Mouse (Mus musculus) 3134 (cell line): ENCODE data around the gene Gal.

Experiments
- DNase-seq: peaks from one replicate; pipeline ENCODE4 v3.0.0-alpha.2; 2011; ENCODE audit warnings: low spot score; ENCODE audit not compliant: insufficient read length; ENCODE audit errors: extremely low read depth

The Gal gene

GRCm38 (mm10) chr19:3422488-3422887 is 8.1 kb upstream of the Gal start:
- peak; percentile 33 for DNase-seq

DNA sequence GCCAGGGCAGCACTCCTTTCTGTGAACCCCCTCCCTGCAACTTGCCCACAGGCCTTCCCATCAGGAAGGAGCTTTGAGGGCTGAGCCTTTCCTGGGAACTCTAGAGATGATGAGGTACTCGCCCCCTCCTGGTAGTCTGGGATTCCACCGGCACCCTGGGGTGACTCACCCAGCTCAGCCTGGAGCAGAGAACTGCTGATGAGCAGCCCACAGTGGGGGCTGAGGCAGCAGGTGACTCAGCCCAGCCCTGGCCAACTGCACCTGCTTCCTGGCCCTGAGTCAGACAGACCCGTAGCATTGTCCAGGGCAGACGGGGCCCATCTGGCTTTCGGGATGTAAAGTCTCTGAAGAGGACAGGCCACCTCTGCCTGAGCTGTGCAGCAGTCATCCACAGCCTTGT is 4.9 kb upstream of the Gal start:
- peak; percentile 80 for DNase-seq

DNA sequence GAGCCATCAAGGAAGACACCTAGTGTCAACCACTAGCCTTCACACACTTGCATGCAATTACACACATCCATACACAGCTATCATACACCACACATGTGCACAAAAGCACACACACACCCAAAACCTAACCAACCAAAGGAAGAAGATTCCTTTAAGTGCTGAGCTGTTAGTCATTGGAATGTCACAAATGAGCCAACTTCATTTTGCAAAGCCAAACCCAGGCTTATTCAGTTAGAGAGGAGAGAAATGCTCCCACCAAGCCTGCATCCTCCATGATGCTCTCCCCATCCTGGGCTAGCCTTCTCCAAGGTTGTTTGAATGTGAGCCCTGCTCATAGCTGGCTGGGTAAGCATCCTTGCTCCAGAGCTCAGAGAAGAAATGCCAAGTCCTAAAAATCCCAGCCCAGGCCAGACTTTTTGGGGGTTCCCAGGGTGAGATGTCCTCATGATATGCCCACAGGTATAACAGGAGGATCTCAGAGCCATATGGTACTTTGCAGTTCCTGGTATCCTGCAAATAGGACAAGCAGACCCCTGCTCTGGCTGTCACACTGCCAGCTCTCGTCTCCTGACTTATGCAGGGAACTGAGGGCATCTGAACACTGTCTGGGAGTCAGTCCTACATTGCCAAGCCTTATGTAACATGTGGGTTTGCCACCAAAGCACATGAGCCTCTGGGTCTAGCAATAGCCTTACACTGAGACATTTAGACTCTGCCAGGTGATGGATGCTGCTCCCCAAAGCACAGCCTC is 8.6 kb downstream of the Gal start:
- peak; percentile 38 for DNase-seq

GRCm38 (mm10) chr19:3404030-3404429 is 10.3 kb downstream of the Gal start:
- DNase-seq, result no peak

GRCm38 (mm10) chr19:3402390-3402789 is 12.0 kb downstream of the Gal start:
- no peak for DNase-seq

DNA sequence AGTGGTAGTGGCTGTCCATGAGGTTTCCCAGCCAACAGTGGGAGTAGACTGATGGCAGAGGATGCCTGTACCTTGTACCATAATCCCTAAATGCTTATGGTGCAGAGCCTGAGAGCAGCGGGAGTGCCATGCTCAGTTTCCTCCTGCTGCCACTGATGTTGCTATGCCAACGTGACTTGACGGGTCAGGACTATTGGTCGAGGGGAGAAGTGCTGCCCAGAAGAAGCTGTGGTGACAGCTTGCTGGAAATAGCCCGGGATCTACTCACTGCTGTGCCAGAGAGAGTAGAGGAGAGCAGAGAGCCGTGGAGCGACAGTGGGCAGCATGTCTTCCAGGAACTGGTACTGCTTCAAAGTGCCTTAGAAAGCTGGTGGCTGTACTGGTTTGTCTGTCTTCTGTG is 12.4 kb downstream of the Gal start:
- no peak for DNase-seq

GRCm38 (mm10) chr19:3401504-3401903 is 12.8 kb downstream of the Gal start:
- no peak for DNase-seq

- DNase-seq, result no peak
Measured at GRCm38 (mm10) chr19:3400057-3400456, 14.3 kb downstream of the Gal start.

DNA sequence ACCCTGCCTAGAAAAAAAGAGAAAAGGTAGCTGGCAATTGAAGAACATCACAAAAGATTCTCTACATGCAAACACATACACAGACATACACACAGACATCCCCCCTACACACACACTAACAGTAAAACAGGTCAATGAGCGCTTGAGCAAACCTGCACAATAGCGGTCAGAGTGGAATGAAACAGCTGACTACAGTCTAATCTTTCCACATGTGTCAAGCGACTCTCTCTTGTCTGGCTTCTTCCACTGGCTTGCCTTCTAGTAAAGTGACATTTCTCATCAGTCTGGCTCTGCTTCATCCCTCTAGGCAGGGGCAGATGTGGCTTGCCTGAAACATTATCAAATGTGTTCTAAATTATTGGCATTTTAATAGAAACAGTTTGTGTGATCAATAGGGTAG is 20.1 kb downstream of the Gal start:
- no peak for DNase-seq

- DNase-seq, result no peak
Measured at GRCm38 (mm10) chr19:3392384-3392783, 22.0 kb downstream of the Gal start.

DNA sequence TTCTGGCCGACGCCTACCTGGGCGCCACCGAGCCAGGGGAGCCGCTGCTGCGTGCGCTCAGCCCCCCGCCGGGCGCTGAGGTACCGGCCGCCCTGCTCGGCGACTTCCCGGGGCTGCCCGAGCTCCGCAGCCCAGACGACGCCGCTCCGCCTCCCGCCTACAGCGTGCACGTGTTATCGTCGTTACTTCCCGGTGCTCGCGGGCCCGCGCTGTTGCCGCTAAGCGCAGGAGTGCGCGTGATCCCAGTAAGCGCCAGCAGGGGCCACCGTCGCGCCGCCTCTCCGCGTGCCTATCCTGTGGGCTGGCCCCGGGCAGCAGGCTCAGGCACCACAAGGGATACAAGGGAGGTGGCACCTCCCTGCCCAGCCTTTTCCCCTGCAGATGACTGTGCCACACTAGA is 25.3 kb downstream of the Gal start:
- DNase-seq, result no peak

GRCm38 (mm10) chr19:3388629-3389057 is 25.7 kb downstream of the Gal start, which contains the start of gene Tesmin:
TSS of gene Tesmin (plus strand) at chr19:3388857.
- DNase-seq, result no peak

GRCm38 (mm10) chr19:3388061-3388460 is 26.3 kb downstream of the Gal start:
- no peak for DNase-seq

DNA sequence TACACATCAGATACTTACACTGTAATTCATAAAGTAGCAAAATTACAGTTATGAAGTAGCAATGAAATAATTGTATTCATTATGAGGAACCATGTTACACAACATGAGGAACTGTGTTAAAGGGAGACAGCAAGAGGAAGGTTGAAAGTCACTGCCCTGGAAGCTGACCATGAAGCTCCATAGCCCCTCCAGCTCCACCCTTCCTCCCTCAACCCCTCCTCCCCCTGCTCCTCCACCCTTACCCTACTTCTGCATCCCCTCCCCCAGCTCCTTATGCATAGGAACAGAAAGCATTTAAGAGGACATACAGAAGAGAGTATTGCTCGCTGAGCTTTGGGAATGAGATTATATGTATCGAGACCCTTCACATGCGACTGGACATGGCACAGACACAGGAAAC is 35.7 kb downstream of the Gal start:
- no peak for DNase-seq

DNA sequence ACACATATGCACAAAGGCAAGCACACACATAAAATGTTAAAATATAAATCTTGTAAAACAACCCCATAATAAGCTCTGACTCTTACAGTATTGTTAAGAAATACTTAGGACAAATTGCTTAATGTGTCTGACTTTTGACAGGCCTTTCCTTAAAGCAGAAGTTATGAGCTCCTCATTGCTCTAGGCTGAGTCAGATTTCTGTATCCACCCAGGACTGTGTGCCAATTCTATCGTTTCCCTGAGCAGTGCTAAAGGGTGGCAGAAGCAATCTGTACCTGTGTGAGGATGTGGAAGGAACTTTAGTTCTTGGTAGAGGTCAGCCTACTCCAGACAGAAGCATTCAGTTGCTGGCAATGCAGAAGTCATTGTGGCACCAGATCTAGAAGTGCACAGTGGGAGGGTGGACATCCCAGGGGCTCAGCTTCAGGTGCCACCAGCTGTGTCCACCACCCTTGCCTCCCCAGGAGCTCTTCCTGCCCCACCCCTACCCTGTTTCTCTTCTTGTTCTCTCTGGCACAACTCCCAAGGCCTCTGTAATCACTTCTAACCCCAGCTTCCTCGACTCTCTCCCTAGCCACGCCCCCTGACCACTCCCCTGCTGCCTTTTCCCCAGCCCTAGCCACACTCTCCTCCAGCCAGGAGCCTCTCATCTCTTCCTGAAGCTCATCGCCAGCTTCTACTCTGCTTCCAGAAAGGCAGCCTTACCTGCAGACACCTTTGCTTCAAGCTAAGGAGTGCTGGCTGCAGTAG is 37.2 kb downstream of the Gal start:
- no peak for DNase-seq

GRCm38 (mm10) chr19:3375945-3376495 is 38.3 kb downstream of the Gal start:
- no peak for DNase-seq

GRCm38 (mm10) chr19:3374028-3374427 is 40.3 kb downstream of the Gal start:
- DNase-seq, result no peak

DNA sequence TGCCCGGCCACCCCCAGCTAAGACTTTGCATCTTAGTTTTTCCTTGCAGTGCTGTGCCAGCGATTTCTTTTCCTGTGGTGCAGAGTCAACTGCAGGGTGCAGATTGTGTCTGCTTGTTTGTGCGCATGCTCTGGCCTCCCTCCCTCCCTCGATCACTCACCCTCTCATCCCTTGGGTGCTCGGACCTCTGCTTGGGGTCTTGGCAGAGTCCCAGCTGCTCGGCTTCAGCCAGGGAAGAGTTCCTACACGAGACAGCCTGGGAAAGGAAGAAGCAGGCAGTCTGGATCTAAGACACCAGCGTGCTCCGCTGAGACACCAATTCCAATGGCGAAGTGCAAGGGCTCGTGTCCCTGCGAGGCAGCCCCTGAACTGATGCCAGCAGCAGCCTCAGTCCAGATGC is 41.0 kb downstream of the Gal start:
- no peak for DNase-seq

DNA sequence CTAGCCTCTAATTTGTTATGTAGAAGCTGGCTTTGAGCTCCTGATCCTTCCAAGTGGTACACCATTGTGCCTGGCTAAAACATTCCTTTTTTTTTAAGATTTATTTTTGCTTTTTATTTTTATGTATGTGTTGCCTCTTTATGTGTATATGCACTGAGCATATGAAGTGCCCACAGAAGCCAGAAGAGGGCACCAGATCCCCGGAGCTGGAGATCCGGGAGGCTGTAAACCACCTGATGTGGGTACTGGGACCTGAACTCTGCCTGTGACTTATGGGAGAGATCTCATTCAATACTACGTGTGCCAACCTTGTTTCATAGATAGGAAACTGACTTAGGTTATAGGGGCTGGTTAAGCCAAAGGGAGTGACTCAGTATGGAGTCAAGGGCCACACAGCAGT is 46.1 kb downstream of the Gal start:
- no peak for DNase-seq

- DNase-seq, result no peak
Measured at GRCm38 (mm10) chr19:3365089-3365488, 49.3 kb downstream of the Gal start.

DNA sequence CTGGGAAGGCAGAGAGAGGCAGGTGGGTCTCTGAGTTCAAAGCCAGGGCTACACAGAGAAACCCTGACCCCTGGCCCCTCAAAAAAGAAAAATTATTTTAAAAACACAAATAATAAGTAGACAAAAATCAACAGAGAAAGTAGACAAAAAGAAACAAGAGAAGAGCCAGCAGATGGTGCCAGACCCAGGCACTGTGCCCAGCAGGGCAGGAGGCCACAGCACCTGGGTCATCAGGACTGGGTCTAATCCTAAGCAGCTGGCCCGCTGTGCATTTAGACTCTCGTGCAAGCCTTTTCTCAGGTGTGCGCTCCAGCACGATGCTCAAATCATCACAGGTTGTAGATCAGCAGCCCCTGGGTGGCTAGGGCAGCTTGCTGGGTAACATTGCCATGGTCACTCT is 50.8 kb downstream of the Gal start:
- no peak for DNase-seq
